Comparison of ENCODE assay signal across 8 mouse cellular contexts in genomic region chr1:55210202-55210965, GRCm38 (mm10). TPM values are rescaled to one million over a fixed set of nuclear protein-coding genes. Genes with fewer than 3 reads are reported as not detected.
A peak's percentile ranks its signal among the peaks of the same experiment; 100 is the strongest.
DNase-seq lines count a peak whose midpoint lies in the region; ATAC-seq and TF ChIP-seq lines count a peak whose summit lies in the region.

No protein-coding gene starts in this region.

- peak overlapping the region; percentile 45 for H3K4me2 ChIP-seq in heart, embryonic 15.5 days
- no peak overlapping the region for H3K4me2 ChIP-seq in forebrain, embryonic 15.5 days (replicated peaks)

- peak; percentile 44; the same call in 1 of the 2 replicates for TF ChIP-seq POLR2A in spleen, adult 2 months (IDR thresholded peaks at IDR 0.05; ENCODE audit: low read depth, low read length)

- no peaks in the 10 kb centered on the region for H3K9me3 ChIP-seq in heart, embryonic 15.5 days (replicated peaks)
- no peaks in the 10 kb centered on the region for H3K9me3 ChIP-seq in heart, embryonic 10.5 days
- no peaks in the 10 kb centered on the region for H3K9me3 ChIP-seq in limb, embryonic 10.5 days (replicated peaks)
- no peaks in the 10 kb centered on the region for H3K9me3 ChIP-seq in forebrain, embryonic 15.5 days

- peaks cover 27% of the 10 kb centered on the region for H3K4me1 ChIP-seq in heart, embryonic 15.5 days (replicated peaks)
- peaks cover 21% of the 10 kb centered on the region; the same call in 1 of the 2 replicates for H3K4me1 ChIP-seq in heart, embryonic 10.5 days
- H3K4me1 ChIP-seq in limb, embryonic 10.5 days: peaks cover 31% of the 10 kb centered on the region
- H3K4me1 ChIP-seq in spleen, adult 2 months (ENCODE audit: control insufficient read depth, insufficient read depth, insufficient read length): peaks cover 21% of the 10 kb centered on the region; the same call in 1 of the 2 replicates
- H3K4me1 ChIP-seq in forebrain, embryonic 15.5 days: peaks cover 2% of the 10 kb centered on the region; the same call in 1 of the 2 replicates

- no peaks in the 10 kb centered on the region for H3K36me3 ChIP-seq in heart, embryonic 15.5 days
- no peaks in the 10 kb centered on the region for H3K36me3 ChIP-seq in heart, embryonic 10.5 days
- peaks cover 10% of the 10 kb centered on the region; the same call in 1 of the 2 replicates for H3K36me3 ChIP-seq in limb, embryonic 10.5 days
- no peaks in the 10 kb centered on the region for H3K36me3 ChIP-seq in spleen, adult 2 months (ENCODE audit: control insufficient read depth, insufficient read depth, low read length)
- H3K36me3 ChIP-seq in forebrain, embryonic 15.5 days: no peaks in the 10 kb centered on the region

- no peak for TF ChIP-seq CTCF in spleen, adult 2 months (IDR thresholded peaks at IDR 0.05; ENCODE audit: extremely low read depth, insufficient read depth, insufficient read length, insufficient replicate concordance)

- H3K4me3 ChIP-seq in heart, embryonic 15.5 days: no peak overlapping the region
- H3K4me3 ChIP-seq in heart, embryonic 10.5 days: no peak overlapping the region
- peak overlapping the region; percentile 8; the same call in 1 of the 2 replicates for H3K4me3 ChIP-seq in limb, embryonic 10.5 days
- peak overlapping the region; percentile 58 for H3K4me3 ChIP-seq in spleen, adult 2 months (ENCODE audit: extremely low read depth, insufficient read depth, insufficient read length)
- H3K4me3 ChIP-seq in forebrain, embryonic 15.5 days: no peak overlapping the region

- H3K27ac ChIP-seq in heart, embryonic 15.5 days: peak overlapping the region; percentile 15; the same call in 1 of the 2 replicates
- H3K27ac ChIP-seq in heart, embryonic 10.5 days: no peak overlapping the region
- peak overlapping the region; percentile 81 for H3K27ac ChIP-seq in limb, embryonic 10.5 days
- H3K27ac ChIP-seq in spleen, adult 2 months (ENCODE audit: insufficient read depth, low read length): peak overlapping the region; percentile 83
- no peak overlapping the region for H3K27ac ChIP-seq in forebrain, embryonic 15.5 days (replicated peaks)

- ATAC-seq in heart, embryonic 15.5 days (replicated peaks; ENCODE audit: insufficient number of reproducible peaks, insufficient read depth, low FRiP score, low read depth): no peak
- no peak for ATAC-seq in forebrain, embryonic 15.5 days (replicated peaks)

- no peak overlapping the region for H3K9ac ChIP-seq in heart, embryonic 15.5 days
- no peak overlapping the region for H3K9ac ChIP-seq in forebrain, embryonic 15.5 days (replicated peaks)

- DNase-seq in heart, embryonic 10.5 days (ENCODE audit: low spot score): no peak
- DNase-seq in R1 (ENCODE audit: low read depth, low spot score): peak; percentile 44
- DNase-seq in limb, embryonic 10.5 days (ENCODE audit: low spot score): peak; percentile 66
- DNase-seq in spleen, adult 2 months (ENCODE audit: low read depth in 1 of 2, low spot score in 2 of 2): peak; percentile 69 to 71
- no peak for DNase-seq in cerebellum, postnatal 25 days
- DNase-seq in urinary bladder, postnatal 10 days (ENCODE audit: low spot score): no peak

- H3K27me3 ChIP-seq in heart, embryonic 15.5 days: no peaks in the 10 kb centered on the region
- no peaks in the 10 kb centered on the region for H3K27me3 ChIP-seq in heart, embryonic 10.5 days (ENCODE audit: insufficient read depth, poor library complexity, severe bottlenecking)
- H3K27me3 ChIP-seq in limb, embryonic 10.5 days (ENCODE audit: low read depth, poor library complexity, severe bottlenecking): no peaks in the 10 kb centered on the region
- H3K27me3 ChIP-seq in spleen, adult 2 months (ENCODE audit: control insufficient read depth, insufficient read depth, low read length): no peaks in the 10 kb centered on the region
- H3K27me3 ChIP-seq in forebrain, embryonic 15.5 days: no peaks in the 10 kb centered on the region

- 46% methylated on average over 12 of the region's 12 CpGs for WGBS in heart, embryonic 15.5 days
- 52% methylated on average over 12 of the region's 12 CpGs for WGBS in heart, embryonic 10.5 days
- 42% methylated on average over 12 of the region's 12 CpGs for WGBS in limb, embryonic 10.5 days
- 17% methylated on average over 12 of the region's 12 CpGs for WGBS in spleen, adult 2 months
- WGBS in forebrain, embryonic 15.5 days: 55% methylated on average over 12 of the region's 12 CpGs

RNA-seq across cellular contexts. Expression of gene Rftn2, which starts 16.2 kb away (rescaled TPM):
- polyA plus RNA-seq in heart, embryonic 15.5 days (2015; fragmentation: Nextera tagmentation; extraction: Ambion mirVana): 9.4 and 10.3 TPM in 2 replicates
- 3.4 TPM in 2 replicates for polyA plus RNA-seq in heart, embryonic 10.5 days (2016; fragmentation: Nextera tagmentation; extraction: Ambion mirVana)
- 13.4 and 25.4 TPM in 2 replicates for polyA plus RNA-seq in limb, embryonic 10.5 days (2016; fragmentation: Nextera tagmentation; extraction: Ambion mirVana)
- 1.6 TPM in 2 replicates for polyA plus RNA-seq in spleen, adult 2 months (2012; rRNA removed)
- polyA plus RNA-seq in forebrain, embryonic 15.5 days (2015; fragmentation: Nextera tagmentation; extraction: Ambion mirVana): 12.7 and 13.4 TPM in 2 replicates

RNA-seq across cellular contexts. Expression of gene Mars2, which starts 26.6 kb away (rescaled TPM):
- 3.3 and 3.5 TPM in 2 replicates for polyA plus RNA-seq in heart, embryonic 15.5 days (2015; fragmentation: Nextera tagmentation; extraction: Ambion mirVana)
- polyA plus RNA-seq in heart, embryonic 10.5 days (2016; fragmentation: Nextera tagmentation; extraction: Ambion mirVana): 3.6 and 4.0 TPM in 2 replicates
- polyA plus RNA-seq in limb, embryonic 10.5 days (2016; fragmentation: Nextera tagmentation; extraction: Ambion mirVana): 2.5 and 2.8 TPM in 2 replicates
- polyA plus RNA-seq in spleen, adult 2 months (2012; rRNA removed): 2.5 and 3.8 TPM in 2 replicates
- polyA plus RNA-seq in forebrain, embryonic 15.5 days (2015; fragmentation: Nextera tagmentation; extraction: Ambion mirVana): 4.3 and 4.4 TPM in 2 replicates

Comparison
In these comparisons a context has a peak if more than half of its experiments do, and no peak if none do; other contexts are left out.
1. H3K27ac ChIP-seq: peak in heart, embryonic 15.5 days (single experiment), limb, embryonic 10.5 days (single experiment) and spleen, adult 2 months (single experiment); none in heart, embryonic 10.5 days (single experiment) and forebrain, embryonic 15.5 days (single experiment).
2. H3K4me3 ChIP-seq: peak in limb, embryonic 10.5 days (single experiment) and spleen, adult 2 months (single experiment); none in heart, embryonic 15.5 days (single experiment), heart, embryonic 10.5 days (single experiment) and forebrain, embryonic 15.5 days (single experiment).
3. DNase-seq: peak in R1 (single experiment), limb, embryonic 10.5 days (single experiment) and spleen, adult 2 months (2 of 2); none in heart, embryonic 10.5 days (single experiment), cerebellum, postnatal 25 days (0 of 2) and urinary bladder, postnatal 10 days (single experiment).